Mouse (Mus musculus): ENCODE results near the gene Tldc1.

GRCm38 (mm10) chr8:119809620-119810019, 31.4 kb upstream of the Tldc1 start:
- TF ChIP-seq CTCF (IDR thresholded peaks at IDR 0.05; ENCODE audit: insufficient read depth, low read length) (no peak), POLR2A (IDR thresholded peaks at IDR 0.05; ENCODE audit: borderline replicate concordance, extremely low read depth, low read depth, low read length) (no peak)

Data from lung, adult 2 months (tissue).